Mouse (Mus musculus): ENCODE results near the gene Pbx2. TPM values are rescaled to one million over a fixed set of nuclear protein-coding genes. Genes with fewer than 3 reads are reported as not detected.

Gene Pbx2
- 11.4 TPM for polyA plus RNA-seq (2014; fragmentation: Illumina TruSeq; extraction: RNeasy Lipid Tissue Mini Kit (QIAGEN cat#74804); ENCODE audit: low read depth, low replicate concordance)

DNA sequence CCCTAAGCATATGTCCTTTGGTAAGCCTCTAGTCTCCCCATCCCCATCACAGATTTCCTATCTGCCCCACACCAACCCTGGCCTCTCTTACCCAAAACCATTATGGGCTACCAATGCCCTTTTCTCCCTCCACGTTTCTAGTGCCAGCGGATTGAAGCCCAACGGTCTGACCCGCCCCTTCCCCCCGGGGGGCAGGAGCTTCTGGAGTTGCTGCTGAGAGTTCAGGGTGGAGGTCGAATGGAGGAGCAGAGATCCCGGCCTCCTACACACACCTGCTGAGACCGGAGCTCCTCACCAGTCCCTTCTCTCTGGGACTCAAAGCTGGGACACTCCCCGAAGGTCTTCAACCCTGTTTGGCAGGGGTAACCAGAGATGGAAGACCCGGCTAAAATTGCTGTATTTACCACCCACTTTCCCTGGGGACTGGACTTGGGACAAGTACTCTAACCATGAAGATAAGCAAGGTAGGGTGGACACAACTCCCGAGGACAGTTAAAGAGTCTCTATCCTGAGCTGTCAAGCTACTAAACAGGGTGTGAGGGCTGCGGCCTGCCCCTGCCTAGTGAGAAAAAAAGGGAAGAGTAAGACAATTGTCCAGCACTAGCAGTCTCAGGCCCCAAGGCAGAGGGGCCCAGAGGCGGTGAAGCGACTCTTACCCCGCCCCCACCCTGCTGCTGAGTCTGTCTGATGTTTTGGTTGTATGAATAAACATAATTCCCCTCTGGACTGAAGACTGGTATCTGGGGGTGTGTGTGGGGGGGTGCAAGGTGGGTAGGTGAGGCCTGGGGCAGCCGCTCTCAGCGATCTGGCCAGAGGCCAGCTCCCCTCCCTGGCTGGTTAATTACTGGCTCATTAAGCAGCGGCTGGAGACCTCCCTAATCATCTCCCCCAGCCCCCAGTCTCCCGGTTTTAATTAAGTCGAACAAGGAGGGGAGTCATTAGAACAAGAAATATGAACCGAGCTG lies at the start of gene Pbx2:
Pbx2 (plus strand) TSS at position 238 of the 965 bp plus-strand sequence.

DNA sequence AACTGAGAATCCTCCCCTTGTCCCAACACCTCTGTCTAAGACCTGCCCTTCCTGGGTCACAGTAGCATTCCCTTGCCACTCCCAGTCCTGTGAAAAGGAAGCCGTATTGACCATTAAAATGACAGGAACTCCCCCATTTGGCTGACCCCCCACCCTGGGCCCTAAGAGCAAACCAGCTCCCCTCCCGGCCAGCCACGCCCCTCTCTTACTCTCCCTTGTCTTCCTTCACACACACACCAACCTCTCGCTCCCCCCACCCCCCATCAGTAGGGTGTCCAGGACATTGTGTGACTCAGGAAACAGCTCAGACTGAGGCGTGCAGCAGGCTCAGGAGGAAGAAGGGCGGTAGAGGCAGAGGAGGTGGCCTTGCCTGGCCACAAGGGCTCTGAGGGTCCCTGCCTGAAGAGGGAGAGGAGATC lies 27.1 kb upstream of the Pbx2 start, which contains the start of gene Notch4:
Notch4 (plus strand) TSS at position 266 of the 419 bp plus-strand sequence.

DNA sequence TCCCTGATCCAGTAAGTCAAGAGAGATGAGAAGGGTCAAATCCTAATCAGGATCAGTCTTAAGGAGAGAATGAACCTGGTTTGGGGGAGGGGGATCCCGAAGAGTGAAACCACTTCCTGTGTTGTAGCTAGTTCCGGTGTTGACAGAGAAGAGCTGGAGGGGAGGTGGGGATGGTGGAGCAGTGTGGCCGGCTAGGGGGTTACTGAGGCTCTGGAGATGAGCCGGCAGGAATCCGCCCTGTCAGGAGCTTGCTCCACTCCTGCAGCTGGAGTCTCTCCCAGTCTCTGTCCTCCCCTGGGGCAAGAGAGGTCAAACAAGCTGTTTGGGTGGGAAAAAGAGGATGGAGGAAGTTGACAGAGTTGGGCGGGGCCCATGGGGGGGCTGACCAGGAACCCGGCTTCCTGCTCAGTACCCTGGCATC lies 1.4 kb upstream of the Pbx2 start, which contains the start of gene Gpsm3:
Gpsm3 (plus strand) TSS at position 126 of the 421 bp plus-strand sequence.

DNA sequence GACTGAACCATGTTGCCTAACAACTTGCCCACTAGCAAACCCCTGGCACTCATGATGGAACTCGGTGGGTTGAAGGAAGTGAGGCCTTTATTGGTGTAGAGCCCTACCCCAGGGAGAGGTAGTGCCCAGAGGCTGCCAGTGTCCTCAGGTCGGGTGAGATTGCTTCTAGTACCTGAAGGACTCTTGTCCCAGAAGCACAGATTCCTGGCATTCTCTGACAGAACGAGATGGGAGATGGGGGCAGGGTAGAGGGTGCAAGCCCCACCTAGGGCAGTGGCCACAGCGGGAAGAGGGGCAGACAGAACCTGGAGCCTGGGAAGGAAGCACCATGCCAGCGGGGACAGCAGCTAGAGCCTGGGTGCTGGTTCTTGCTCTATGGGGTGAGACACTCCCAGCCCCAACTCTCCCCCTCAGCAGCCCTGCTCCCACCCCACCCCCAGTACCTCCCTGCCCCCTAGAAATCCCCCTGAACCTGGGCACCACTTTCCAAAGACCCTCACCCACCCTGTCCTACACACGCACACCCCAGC lies 6.6 kb downstream of the Pbx2 start, which contains the start of gene Ager:
Ager (plus strand) TSS at position 297 of the 530 bp plus-strand sequence.

DNA sequence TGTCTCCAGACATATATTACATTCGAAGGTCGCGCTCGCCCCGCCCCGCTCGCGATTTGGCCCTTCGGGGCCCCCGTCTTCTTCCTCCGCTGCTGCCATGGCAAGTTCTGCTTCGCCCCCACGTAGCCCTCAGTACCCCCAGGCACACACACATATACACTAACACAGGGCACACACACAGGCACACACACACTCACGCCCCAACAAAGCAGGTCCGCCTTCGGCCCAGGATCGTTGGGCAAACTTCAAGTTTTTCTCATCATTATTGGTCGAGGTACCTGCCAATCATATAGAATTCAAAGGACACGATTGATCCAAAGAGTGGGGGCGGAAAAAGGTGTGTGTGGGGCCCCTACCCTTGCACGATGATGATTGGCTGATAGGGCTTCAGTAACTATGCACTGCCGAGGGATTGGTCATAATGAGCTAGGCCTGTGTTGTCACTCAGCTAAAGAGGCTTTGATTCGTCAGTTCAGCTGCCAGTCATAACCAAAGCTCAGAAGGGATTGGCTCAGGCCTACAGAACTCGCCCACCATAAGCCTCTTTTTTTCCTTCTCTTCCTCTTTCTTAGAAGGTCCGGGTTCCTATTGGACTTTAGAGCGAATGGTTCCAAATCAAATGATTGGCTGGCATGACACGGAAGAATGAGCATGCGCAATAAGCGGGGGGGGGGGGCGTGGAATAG lies 12.5 kb downstream of the Pbx2 start, which contains the start of gene Rnf5:
Rnf5 (minus strand) TSS at position 316 of the 686 bp plus-strand sequence.

DNA sequence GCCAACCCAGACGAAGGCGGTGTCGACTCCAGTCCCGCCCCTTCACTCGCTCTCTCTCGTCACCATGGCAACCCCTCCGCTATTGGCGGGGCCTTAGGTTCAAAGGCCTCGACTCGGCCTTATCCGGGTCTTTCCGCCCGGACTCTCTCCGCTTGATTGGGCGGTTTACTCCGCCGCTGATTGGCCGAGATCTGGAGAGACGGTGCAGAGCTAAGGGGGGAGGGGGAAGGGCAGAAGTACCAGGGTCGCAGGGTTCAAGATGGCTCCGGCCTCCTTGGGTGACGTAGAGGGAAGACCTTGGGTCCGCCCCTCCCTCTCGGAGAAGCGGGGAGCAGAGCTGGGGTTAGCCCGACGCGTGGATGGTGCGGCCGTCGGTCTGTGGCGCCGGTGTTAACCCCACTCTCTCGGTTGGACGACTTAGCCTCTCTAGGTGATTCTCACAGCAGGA lies 13.0 kb downstream of the Pbx2 start, which contains the start of gene Agpat1:
Agpat1 (plus strand) TSS at position 202 of the 448 bp plus-strand sequence.

DNA sequence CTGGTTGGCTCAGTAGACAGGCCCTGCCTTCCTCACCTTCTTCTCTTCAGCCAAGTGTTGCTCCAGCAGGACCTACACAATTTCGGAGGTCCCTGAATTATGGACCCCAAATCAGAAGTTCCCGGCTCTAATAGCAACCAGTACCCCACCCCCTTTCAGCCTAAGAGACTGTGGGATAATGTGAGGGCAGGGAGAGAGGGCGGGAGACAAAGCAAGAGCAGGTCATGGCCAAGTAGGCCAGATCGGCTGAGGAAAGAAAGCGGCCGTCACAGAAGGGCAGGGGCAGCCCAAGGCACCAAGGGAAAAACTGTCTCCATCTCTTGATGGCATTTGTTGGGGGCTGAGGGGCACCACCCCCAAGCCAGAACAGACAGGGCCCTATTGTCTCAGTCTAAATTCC lies 24.8 kb downstream of the Pbx2 start, which contains the start of gene Egfl8:
Egfl8 (minus strand) TSS at position 101 of the 400 bp plus-strand sequence.

DNA sequence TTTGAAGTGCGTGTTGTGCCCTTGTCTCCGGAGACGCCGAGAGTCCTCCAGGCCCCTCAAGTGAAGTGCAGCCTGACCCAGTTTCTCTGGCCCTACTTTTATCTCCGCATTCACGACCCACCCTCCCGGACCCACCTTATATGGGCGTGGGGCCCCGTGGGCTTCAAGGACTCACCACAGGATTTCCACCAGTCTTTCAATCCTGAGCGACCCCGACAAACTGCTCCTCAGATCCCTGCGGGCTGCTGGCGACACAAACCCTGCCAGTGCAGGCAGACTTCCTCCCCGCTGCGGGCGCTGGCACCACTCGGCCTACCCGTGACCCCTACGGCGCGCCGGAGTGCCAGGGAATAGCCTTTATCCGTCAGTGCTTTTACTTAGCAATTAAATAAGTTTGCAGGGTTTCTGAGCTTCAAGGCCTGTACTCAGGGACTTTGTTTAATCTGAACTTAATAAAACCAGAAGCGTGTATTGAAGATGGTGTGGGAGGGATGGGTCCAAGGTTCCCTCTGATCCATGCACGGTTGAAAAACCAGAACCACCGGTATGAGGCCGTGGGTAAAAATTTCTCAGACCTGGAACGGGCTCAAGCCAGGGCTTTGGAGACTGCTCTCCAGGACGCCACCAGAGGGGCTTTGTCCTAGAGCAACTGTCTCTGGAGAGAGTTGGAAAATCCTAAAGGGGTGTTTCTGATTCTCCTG lies 37.0 kb downstream of the Pbx2 start, which contains the start of gene Ppt2:
Ppt2 (minus strand) TSS at position 568 of the 701 bp plus-strand sequence.

DNA sequence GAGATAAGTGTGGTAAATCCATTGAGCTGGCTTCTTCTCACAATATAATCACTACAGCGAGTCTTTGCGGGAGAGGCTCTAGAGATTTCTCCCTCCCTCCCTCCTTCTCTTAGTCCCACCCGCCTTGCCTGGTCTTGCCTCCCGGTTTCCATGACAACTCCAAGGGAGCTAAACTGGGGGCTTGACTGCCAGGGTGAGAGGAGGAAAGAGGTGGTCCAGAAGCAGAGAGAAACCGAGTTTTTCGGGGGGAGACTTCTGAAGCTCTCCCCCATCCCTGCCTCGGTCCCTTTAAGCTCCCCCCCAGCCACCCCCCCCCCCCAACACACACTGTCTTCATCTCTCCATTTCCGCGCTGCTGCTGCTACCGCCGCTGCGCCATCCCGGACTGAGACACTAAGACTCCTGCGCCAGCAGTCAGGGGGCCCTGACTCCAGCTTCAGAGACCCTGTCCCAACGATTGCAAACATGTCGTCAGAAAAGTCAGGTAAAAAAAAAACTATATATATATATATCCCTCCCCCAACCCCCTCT lies 38.2 kb downstream of the Pbx2 start, which contains the start of gene Prrt1:
Prrt1 (plus strand) TSS at position 313 of the 531 bp plus-strand sequence.

DNA sequence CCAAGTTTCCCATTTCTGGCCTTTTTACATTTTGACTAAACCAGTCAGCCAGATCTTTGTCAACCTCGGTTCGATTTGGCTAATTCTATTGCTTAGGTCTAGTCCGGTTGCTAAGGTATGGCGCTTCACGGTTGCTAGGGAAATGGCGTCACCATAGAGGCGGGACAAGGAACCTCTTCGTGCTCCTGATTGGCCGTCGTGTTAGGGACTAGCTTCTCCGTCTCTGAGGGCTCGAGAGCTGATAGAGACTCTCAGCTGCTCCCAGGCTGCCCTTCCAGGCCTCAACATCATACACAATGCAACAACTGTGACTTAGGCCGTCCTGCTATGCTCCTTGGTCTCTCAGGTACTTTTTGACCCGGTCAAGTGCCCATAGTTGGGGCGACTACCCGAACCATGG lies 53.5 kb downstream of the Pbx2 start, which contains the start of gene Fkbpl:
Fkbpl (plus strand) TSS at position 157 of the 400 bp plus-strand sequence.

Other genes with a start within 250 kb of the Pbx2 start
- gene Btnl2, start 236.4 kb upstream of the Pbx2 start, polyA plus RNA-seq (2014; fragmentation: Illumina TruSeq; extraction: RNeasy Lipid Tissue Mini Kit (QIAGEN cat#74804); ENCODE audit: low read depth, low replicate concordance) = not detected
- not detected for gene Btnl1, start 214.1 kb upstream of the Pbx2 start, polyA plus RNA-seq (2014; fragmentation: Illumina TruSeq; extraction: RNeasy Lipid Tissue Mini Kit (QIAGEN cat#74804); ENCODE audit: low read depth, low replicate concordance)
- 1.9 TPM for gene BC051142, start 192.4 kb upstream of the Pbx2 start, polyA plus RNA-seq (2014; fragmentation: Illumina TruSeq; extraction: RNeasy Lipid Tissue Mini Kit (QIAGEN cat#74804); ENCODE audit: low read depth, low replicate concordance)
- gene Btnl4, start 113.9 kb upstream of the Pbx2 start, polyA plus RNA-seq (2014; fragmentation: Illumina TruSeq; extraction: RNeasy Lipid Tissue Mini Kit (QIAGEN cat#74804); ENCODE audit: low read depth, low replicate concordance) = not detected
- not detected for gene Btnl6, start 73.9 kb upstream of the Pbx2 start, polyA plus RNA-seq (2014; fragmentation: Illumina TruSeq; extraction: RNeasy Lipid Tissue Mini Kit (QIAGEN cat#74804); ENCODE audit: low read depth, low replicate concordance)
- 0.93 TPM for gene Notch4, start 27.0 kb upstream of the Pbx2 start, polyA plus RNA-seq (2014; fragmentation: Illumina TruSeq; extraction: RNeasy Lipid Tissue Mini Kit (QIAGEN cat#74804); ENCODE audit: low read depth, low replicate concordance)
- gene Gpsm3, start 1.5 kb upstream of the Pbx2 start, polyA plus RNA-seq (2014; fragmentation: Illumina TruSeq; extraction: RNeasy Lipid Tissue Mini Kit (QIAGEN cat#74804); ENCODE audit: low read depth, low replicate concordance) = 3.8 TPM
- gene Ager, start 6.6 kb downstream of the Pbx2 start, polyA plus RNA-seq (2014; fragmentation: Illumina TruSeq; extraction: RNeasy Lipid Tissue Mini Kit (QIAGEN cat#74804); ENCODE audit: low read depth, low replicate concordance) = not detected
- 49.6 TPM for gene Rnf5, start 12.4 kb downstream of the Pbx2 start, polyA plus RNA-seq (2014; fragmentation: Illumina TruSeq; extraction: RNeasy Lipid Tissue Mini Kit (QIAGEN cat#74804); ENCODE audit: low read depth, low replicate concordance)
- gene Agpat1, start 13.0 kb downstream of the Pbx2 start, polyA plus RNA-seq (2014; fragmentation: Illumina TruSeq; extraction: RNeasy Lipid Tissue Mini Kit (QIAGEN cat#74804); ENCODE audit: low read depth, low replicate concordance) = 2.9 TPM
- gene Egfl8, start 24.7 kb downstream of the Pbx2 start, polyA plus RNA-seq (2014; fragmentation: Illumina TruSeq; extraction: RNeasy Lipid Tissue Mini Kit (QIAGEN cat#74804); ENCODE audit: low read depth, low replicate concordance) = not detected
- gene Ppt2, start 37.2 kb downstream of the Pbx2 start, polyA plus RNA-seq (2014; fragmentation: Illumina TruSeq; extraction: RNeasy Lipid Tissue Mini Kit (QIAGEN cat#74804); ENCODE audit: low read depth, low replicate concordance) = 7.2 TPM
- gene Prrt1, start 38.3 kb downstream of the Pbx2 start, polyA plus RNA-seq (2014; fragmentation: Illumina TruSeq; extraction: RNeasy Lipid Tissue Mini Kit (QIAGEN cat#74804); ENCODE audit: low read depth, low replicate concordance) = 0.57 TPM
- 5.5 TPM for gene Fkbpl, start 53.5 kb downstream of the Pbx2 start, polyA plus RNA-seq (2014; fragmentation: Illumina TruSeq; extraction: RNeasy Lipid Tissue Mini Kit (QIAGEN cat#74804); ENCODE audit: low read depth, low replicate concordance)
- 1.8 TPM for gene Atf6b, start 55.9 kb downstream of the Pbx2 start, polyA plus RNA-seq (2014; fragmentation: Illumina TruSeq; extraction: RNeasy Lipid Tissue Mini Kit (QIAGEN cat#74804); ENCODE audit: low read depth, low replicate concordance)
- gene Tnxb, start 79.3 kb downstream of the Pbx2 start, polyA plus RNA-seq (2014; fragmentation: Illumina TruSeq; extraction: RNeasy Lipid Tissue Mini Kit (QIAGEN cat#74804); ENCODE audit: low read depth, low replicate concordance) = not detected
- not detected for gene C4b, start 152.6 kb downstream of the Pbx2 start, polyA plus RNA-seq (2014; fragmentation: Illumina TruSeq; extraction: RNeasy Lipid Tissue Mini Kit (QIAGEN cat#74804); ENCODE audit: low read depth, low replicate concordance)
- not detected for gene Cyp21a1, start 213.3 kb downstream of the Pbx2 start, polyA plus RNA-seq (2014; fragmentation: Illumina TruSeq; extraction: RNeasy Lipid Tissue Mini Kit (QIAGEN cat#74804); ENCODE audit: low read depth, low replicate concordance)
- 2.6 TPM for gene Stk19, start 245.7 kb downstream of the Pbx2 start, polyA plus RNA-seq (2014; fragmentation: Illumina TruSeq; extraction: RNeasy Lipid Tissue Mini Kit (QIAGEN cat#74804); ENCODE audit: low read depth, low replicate concordance)
- gene Dxo, start 245.8 kb downstream of the Pbx2 start, polyA plus RNA-seq (2014; fragmentation: Illumina TruSeq; extraction: RNeasy Lipid Tissue Mini Kit (QIAGEN cat#74804); ENCODE audit: low read depth, low replicate concordance) = 3.0 TPM